Mouse (Mus musculus) brain, adult 10 weeks (tissue): ENCODE data around the gene Tmem232. TPM values are rescaled to one million over a fixed set of nuclear protein-coding genes. Genes with fewer than 3 reads are reported as not detected.

ENCODE experiments used
- polyA plus RNA-seq: library from polyadenylated mRNA; stranded (reverse); fragments of 350-450 nt; fragmentation: Illumina TruSeq; extraction: RNeasy Lipid Tissue Mini Kit (QIAGEN cat#74804); gene quantifications from one replicate; pipeline ENCODE4 v1.2.3, GENCODE M21; 2015; ENCODE audit warnings: low read depth, low replicate concordance

Tmem232 gene
- polyA plus RNA-seq = 2.3 TPM

DNA sequence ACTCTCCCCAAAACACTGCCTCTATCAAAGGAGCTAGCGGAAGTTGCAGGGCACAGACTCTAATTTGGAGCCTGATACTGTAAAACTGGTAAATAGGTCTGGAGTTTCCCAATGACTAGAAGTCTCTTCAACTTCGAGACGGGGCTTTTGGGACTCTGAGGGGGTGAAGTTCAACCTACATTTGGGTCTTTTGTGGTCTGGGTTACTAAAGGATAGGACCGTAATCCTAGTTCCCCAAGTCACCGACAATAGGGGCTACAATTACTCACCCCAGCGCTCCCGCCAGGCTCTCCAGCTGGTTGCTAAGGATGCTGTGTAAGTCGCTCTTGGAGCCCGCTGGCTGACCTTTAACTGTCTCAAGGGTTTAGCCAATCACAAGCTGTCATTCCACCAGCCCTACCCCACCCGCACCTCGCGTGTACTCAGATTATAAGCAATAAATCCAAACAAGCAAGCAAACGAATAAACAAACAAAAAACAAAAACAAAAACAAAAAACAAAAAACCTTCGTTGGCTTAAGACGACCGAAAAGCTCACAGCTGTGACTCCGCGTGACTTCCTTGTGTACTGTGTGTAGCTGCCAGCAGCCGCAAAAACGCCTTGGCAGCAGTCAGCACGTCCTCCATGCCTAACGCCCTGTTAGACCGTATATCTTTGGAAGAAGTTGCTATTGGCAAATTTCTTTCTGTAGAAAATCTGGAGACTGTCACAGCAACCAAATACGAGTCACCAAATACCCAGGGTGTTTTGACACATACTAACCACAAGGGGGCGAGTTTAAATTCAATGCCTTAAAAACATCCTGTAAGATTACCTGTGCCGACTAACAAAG, at the start of gene Tmem232:
Gene Tmem232, minus strand, starts transcription at position 342 of the 832 bp plus-strand sequence.

Other genes starting within 250 kb of the Tmem232 start
- gene Vapa, start 72.8 kb upstream of the Tmem232 start, polyA plus RNA-seq = 167 TPM
- gene Txndc2, start 101.4 kb upstream of the Tmem232 start, polyA plus RNA-seq = not detected
- 71.6 TPM for gene Rab31, start 232.0 kb upstream of the Tmem232 start, polyA plus RNA-seq
- 35.7 TPM for gene Ppp4r1, start 241.8 kb upstream of the Tmem232 start, polyA plus RNA-seq